Mouse (Mus musculus) forebrain, embryonic 10.5 days (tissue): ENCODE data around the gene Rnase4. TPM values are rescaled to one million over a fixed set of nuclear protein-coding genes. Genes with fewer than 3 reads are reported as not detected.
A peak's percentile ranks its signal among the peaks of the same experiment; 100 is the strongest.

Experiments
- DNase-seq: peaks from one replicate; pipeline ENCODE4 v3.0.0-alpha.2; 2017; ENCODE audit warnings: low spot score; ENCODE audit errors: extremely low spot score
- H3K27ac ChIP-seq: fragments of 300-500 bp; sonication (generic); 2 replicates; pipeline ENCODE4 v1.5.1; 2016; ENCODE audit warnings: mild to moderate bottlenecking
- H3K27me3 ChIP-seq: fragments of 300-500 bp; sonication (generic); 2 replicates; pipeline ENCODE4 v1.6.1; 2016; ENCODE audit warnings: mild to moderate bottlenecking; ENCODE audit not compliant: poor library complexity, severe bottlenecking
- H3K36me3 ChIP-seq: fragments of 300-500 bp; sonication (generic); replicated peaks from 2 replicates; pipeline ENCODE4 v1.6.1; 2016; ENCODE audit warnings: mild to moderate bottlenecking, moderate library complexity
- H3K4me1 ChIP-seq: fragments of 300-500 bp; sonication (generic); 2 replicates; pipeline ENCODE4 v1.6.1; 2016
- H3K4me3 ChIP-seq: fragments of 300-500 bp; sonication (generic); 2 replicates; pipeline ENCODE4 v1.5.1; 2016; ENCODE audit warnings: mild to moderate bottlenecking, moderate library complexity
- H3K9me3 ChIP-seq: fragments of 300-500 bp; sonication (generic); 2 replicates; pipeline ENCODE4 v1.6.1; 2016; ENCODE audit warnings: mild to moderate bottlenecking, moderate library complexity
- WGBS: fragments of 180-500 bp; shearing (Covaris S2); methylation state at CpG from one replicate; pipeline ENCODE4 v1.1.7; 2016; 5-methylcytosine and 5-hydroxymethylcytosine counted together
- polyA plus RNA-seq: library from polyadenylated mRNA; unstranded; fragments of >200 nt; fragmentation: Nextera tagmentation; extraction: Ambion mirVana; gene quantifications from 2 replicates; pipeline ENCODE4 v1.2.1, GENCODE M21; 2016

Gene Rnase4
- 6.6 and 6.8 TPM in 2 replicates for polyA plus RNA-seq

GRCm38 (mm10) chr14:51090921-51091900 lies at the start of gene Rnase4, which contains the start of gene Ang:
TSS of gene Rnase4 (plus strand) at chr14:51091077.
TSS of gene Ang (plus strand) at chr14:51091150.
- no peaks in the 10 kb centered on the region for H3K9me3 ChIP-seq
- WGBS = 9% methylated on average over 33 of the region's 33 CpGs
- peaks cover 10% of the 10 kb centered on the region; the same call in 1 of the 2 replicates for H3K27me3 ChIP-seq
- DNase-seq = peak; percentile 64
- H3K36me3 ChIP-seq = no peaks in the 10 kb centered on the region
- peak within 1 kb of the TSS; percentile 84 for H3K27ac ChIP-seq
- peak within 1 kb of the TSS; percentile 71 for H3K4me3 ChIP-seq
- H3K4me1 ChIP-seq = peaks cover 4% of the 10 kb centered on the region; the same call in 1 of the 2 replicates

GRCm38 (mm10) chr14:51041769-51042168 lies 49.1 kb upstream of the Rnase4 start, which contains the start of gene Rnase9:
TSS of gene Rnase9 (minus strand) at chr14:51041869.
- H3K36me3 ChIP-seq = no peaks in the 10 kb centered on the region
- DNase-seq = no peak
- 72% methylated on average over 6 of the region's 6 CpGs for WGBS

GRCm38 (mm10) chr14:51047846-51048245 lies 43.0 kb upstream of the Rnase4 start:
- DNase-seq = no peak
- Histone ChIP-seq H3K4me3 (no peak overlapping the region), H3K27me3 (peaks cover 49% of the 10 kb centered on the region), H3K4me1 (peaks cover 3% of the 10 kb centered on the region; the same call in 1 of the 2 replicates), H3K36me3 (no peaks in the 10 kb centered on the region), H3K9me3 (no peaks in the 10 kb centered on the region), H3K27ac (no peak overlapping the region)
- 72% methylated on average over 5 of the region's 5 CpGs for WGBS

More at GRCm38 (mm10) chr14:51041769-51042168, 49.1 kb upstream of the Rnase4 start, which contains the start of gene Rnase9:
- Histone ChIP-seq H3K27ac (no peak within 1 kb of the TSS), H3K27me3 (no peaks in the 10 kb centered on the region), H3K4me3 (no peak within 1 kb of the TSS), H3K9me3 (no peaks in the 10 kb centered on the region), H3K4me1 (no peaks in the 10 kb centered on the region)

- Histone ChIP-seq H3K27me3 (peaks cover 64% of the 10 kb centered on the region), H3K4me3 (no peak within 1 kb of the TSS), H3K9me3 (no peaks in the 10 kb centered on the region), H3K27ac (no peak within 1 kb of the TSS), H3K36me3 (no peaks in the 10 kb centered on the region), H3K4me1 (peaks cover 19% of the 10 kb centered on the region)
- no peak for DNase-seq
- WGBS = 91% methylated on average over 2 of the region's 2 CpGs
Observed at GRCm38 (mm10) chr14:51050063-51050462, 40.8 kb upstream of the Rnase4 start, which contains the start of gene Rnase11. TSS of gene Rnase11 (minus strand) at chr14:51050163.

GRCm38 (mm10) chr14:51051941-51052340 lies 38.9 kb upstream of the Rnase4 start:
- Histone ChIP-seq H3K27me3 (peaks cover 83% of the 10 kb centered on the region), H3K4me3 (no peak overlapping the region), H3K9me3 (no peaks in the 10 kb centered on the region), H3K27ac (no peak overlapping the region), H3K36me3 (no peaks in the 10 kb centered on the region), H3K4me1 (peaks cover 19% of the 10 kb centered on the region)
- DNase-seq = no peak
- WGBS = 70% methylated on average over 5 of the region's 5 CpGs

- WGBS = 50% methylated on average over 5 of the region's 5 CpGs
- H3K36me3 ChIP-seq = no peaks in the 10 kb centered on the region
- no peak overlapping the region for H3K4me3 ChIP-seq
- no peaks in the 10 kb centered on the region for H3K9me3 ChIP-seq
- peaks cover 19% of the 10 kb centered on the region for H3K4me1 ChIP-seq
- no peak overlapping the region for H3K27ac ChIP-seq
- DNase-seq = no peak
- H3K27me3 ChIP-seq = peaks cover 89% of the 10 kb centered on the region
Observed at GRCm38 (mm10) chr14:51053176-51053575, 37.7 kb upstream of the Rnase4 start.

- peaks cover 19% of the 10 kb centered on the region for H3K4me1 ChIP-seq
- WGBS = 20% methylated on average over 13 of the region's 13 CpGs
- no peaks in the 10 kb centered on the region for H3K9me3 ChIP-seq
- H3K4me3 ChIP-seq = peak overlapping the region; percentile 5; the same call in 1 of the 2 replicates
- no peak overlapping the region for H3K27ac ChIP-seq
- peaks cover 93% of the 10 kb centered on the region for H3K27me3 ChIP-seq
- DNase-seq = no peak
- no peaks in the 10 kb centered on the region for H3K36me3 ChIP-seq
Observed at GRCm38 (mm10) chr14:51054243-51055237, 36.3 kb upstream of the Rnase4 start.

- 75% methylated on average over 9 of the region's 9 CpGs for WGBS
- no peaks in the 10 kb centered on the region for H3K9me3 ChIP-seq
Observed at GRCm38 (mm10) chr14:51057401-51057831, 33.5 kb upstream of the Rnase4 start, which contains the start of gene Rnase12. TSS of gene Rnase12 (minus strand) at chr14:51057661.

GRCm38 (mm10) chr14:51060761-51061160 lies 30.1 kb upstream of the Rnase4 start:
- Histone ChIP-seq H3K36me3 (no peaks in the 10 kb centered on the region), H3K4me3 (no peak overlapping the region), H3K27ac (no peak overlapping the region), H3K27me3 (peaks cover 56% of the 10 kb centered on the region), H3K4me1 (peaks cover 7% of the 10 kb centered on the region), H3K9me3 (no peaks in the 10 kb centered on the region)
- 90% methylated on average over 5 of the region's 5 CpGs for WGBS
- DNase-seq = no peak

More at GRCm38 (mm10) chr14:51057401-51057831, 33.5 kb upstream of the Rnase4 start, which contains the start of gene Rnase12:
- Histone ChIP-seq H3K27me3 (peaks cover 83% of the 10 kb centered on the region), H3K36me3 (no peaks in the 10 kb centered on the region), H3K4me1 (peaks cover 20% of the 10 kb centered on the region), H3K27ac (no peak within 1 kb of the TSS), H3K4me3 (no peak within 1 kb of the TSS)
- no peak for DNase-seq

- H3K4me3 ChIP-seq = no peak overlapping the region
- H3K9me3 ChIP-seq = no peaks in the 10 kb centered on the region
- WGBS = 96% methylated on average over 5 of the region's 5 CpGs
- no peaks in the 10 kb centered on the region for H3K36me3 ChIP-seq
- H3K27ac ChIP-seq = no peak overlapping the region
- H3K4me1 ChIP-seq = peaks cover 12% of the 10 kb centered on the region
- no peak for DNase-seq
- H3K27me3 ChIP-seq = no peaks in the 10 kb centered on the region
Observed at GRCm38 (mm10) chr14:51068956-51069355, 21.9 kb upstream of the Rnase4 start.

GRCm38 (mm10) chr14:51069617-51070016 lies 21.3 kb upstream of the Rnase4 start:
- H3K4me1 ChIP-seq = peaks cover 12% of the 10 kb centered on the region
- H3K9me3 ChIP-seq = no peaks in the 10 kb centered on the region
- no peaks in the 10 kb centered on the region for H3K36me3 ChIP-seq
- no peak for DNase-seq
- WGBS = 88% methylated on average over 2 of the region's 2 CpGs
- no peaks in the 10 kb centered on the region for H3K27me3 ChIP-seq
- H3K27ac ChIP-seq = no peak overlapping the region
- no peak overlapping the region for H3K4me3 ChIP-seq

GRCm38 (mm10) chr14:51074335-51074734 lies 16.5 kb upstream of the Rnase4 start, which contains the start of gene Olfr750:
TSS of gene Olfr750 (minus strand) at chr14:51074435.
- Histone ChIP-seq H3K4me3 (no peak within 1 kb of the TSS), H3K27me3 (no peaks in the 10 kb centered on the region), H3K9me3 (no peaks in the 10 kb centered on the region), H3K4me1 (no peaks in the 10 kb centered on the region), H3K36me3 (no peaks in the 10 kb centered on the region), H3K27ac (no peak within 1 kb of the TSS)
- no peak for DNase-seq
- 85% methylated on average over 3 of the region's 3 CpGs for WGBS
